Mouse (Mus musculus): ENCODE results near the gene Hpn.
A peak's percentile ranks its signal among the peaks of the same experiment; 100 is the strongest.

Gene Hpn

DNA sequence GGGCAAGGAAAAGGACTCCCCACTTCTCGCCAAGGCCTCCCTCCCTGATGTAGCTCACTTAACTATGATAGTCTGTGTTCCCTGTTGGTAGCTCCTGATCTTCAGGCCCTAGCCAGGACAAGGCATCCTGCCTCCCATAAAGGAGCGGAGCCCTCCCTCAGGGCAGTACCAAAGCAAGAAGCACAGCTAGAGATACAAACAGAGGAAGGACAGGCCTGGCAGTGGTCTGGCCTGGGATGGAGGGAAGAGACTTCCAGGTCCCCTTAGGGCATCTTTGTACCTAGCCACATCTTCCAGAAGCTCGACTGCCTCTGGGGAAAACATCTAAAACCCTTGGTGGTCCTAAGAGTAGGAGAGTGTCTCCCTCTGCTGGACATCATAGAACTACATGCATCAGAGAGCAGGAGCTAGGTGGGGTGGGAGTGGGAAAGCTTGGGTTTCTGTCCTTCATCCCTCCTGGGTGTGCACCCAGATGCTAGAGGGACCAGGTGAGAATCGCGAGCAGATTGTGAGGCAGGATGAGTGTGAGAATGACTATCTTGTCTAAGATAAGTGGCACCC, 37.1 kb downstream of the Hpn start:
- DNase-seq: peak; percentile 56

DNA sequence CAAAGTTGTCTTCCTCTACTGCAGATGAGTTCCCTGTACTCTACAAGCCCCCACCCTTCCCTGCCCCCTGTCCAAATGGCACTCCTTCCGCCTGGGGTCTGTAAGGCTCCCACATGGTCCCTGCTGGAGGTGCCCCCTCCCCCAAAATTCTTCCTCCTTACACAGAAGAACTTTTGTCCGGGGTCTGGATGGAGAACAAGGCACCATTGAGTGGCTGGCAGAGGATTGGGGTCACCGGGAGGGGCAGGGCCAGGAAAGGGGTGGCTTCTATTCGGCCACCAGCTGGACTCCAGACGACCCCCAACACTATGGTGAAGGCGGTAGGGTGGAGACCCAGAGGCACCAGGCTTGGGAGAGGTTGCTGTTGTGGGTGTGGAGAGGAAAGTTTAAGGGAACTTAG, 37.6 kb downstream of the Hpn start:
- peak; percentile 59 for DNase-seq

DNA sequence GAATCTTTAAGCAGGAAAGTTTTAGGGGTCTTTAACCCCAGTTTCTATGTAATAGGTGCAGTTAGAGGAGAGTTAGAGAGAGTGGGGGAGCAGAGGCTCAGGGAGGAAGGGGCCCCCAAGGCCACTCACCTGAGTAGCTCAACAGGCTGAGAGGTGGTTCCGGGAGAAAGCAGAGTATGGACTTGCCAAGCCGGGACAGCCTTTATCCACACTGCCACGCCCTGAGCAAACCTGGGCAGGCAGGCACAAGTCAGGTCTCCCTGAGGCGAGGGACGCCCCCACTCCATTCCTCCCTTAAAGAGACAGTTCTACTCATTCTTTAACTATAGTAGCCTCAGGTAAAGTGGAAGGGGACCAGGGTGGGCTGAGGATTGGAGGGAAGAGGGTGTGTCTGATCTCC, 38.6 kb downstream of the Hpn start, which contains the start of gene Fxyd3:
Gene Fxyd3 (minus strand): TSS at position 213 of the 400 bp plus-strand sequence.
- no peak for DNase-seq

DNA sequence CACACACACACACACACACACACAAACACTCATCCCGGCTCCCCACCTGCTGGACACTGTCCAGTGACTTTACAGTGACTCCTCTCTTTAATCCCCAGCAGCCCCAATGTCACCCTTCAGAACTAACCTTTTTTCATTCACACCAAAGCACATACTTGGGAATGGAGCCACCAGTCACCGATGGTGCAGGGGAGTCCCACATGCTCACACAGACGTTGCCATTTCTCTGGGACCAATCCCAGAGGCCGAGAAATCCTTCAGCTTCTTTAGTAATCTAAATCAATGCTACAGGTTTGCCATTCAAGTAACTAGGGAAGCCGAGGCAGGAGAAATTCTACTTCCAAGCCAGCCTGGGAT, 40.4 kb downstream of the Hpn start:
- no peak for DNase-seq

DNA sequence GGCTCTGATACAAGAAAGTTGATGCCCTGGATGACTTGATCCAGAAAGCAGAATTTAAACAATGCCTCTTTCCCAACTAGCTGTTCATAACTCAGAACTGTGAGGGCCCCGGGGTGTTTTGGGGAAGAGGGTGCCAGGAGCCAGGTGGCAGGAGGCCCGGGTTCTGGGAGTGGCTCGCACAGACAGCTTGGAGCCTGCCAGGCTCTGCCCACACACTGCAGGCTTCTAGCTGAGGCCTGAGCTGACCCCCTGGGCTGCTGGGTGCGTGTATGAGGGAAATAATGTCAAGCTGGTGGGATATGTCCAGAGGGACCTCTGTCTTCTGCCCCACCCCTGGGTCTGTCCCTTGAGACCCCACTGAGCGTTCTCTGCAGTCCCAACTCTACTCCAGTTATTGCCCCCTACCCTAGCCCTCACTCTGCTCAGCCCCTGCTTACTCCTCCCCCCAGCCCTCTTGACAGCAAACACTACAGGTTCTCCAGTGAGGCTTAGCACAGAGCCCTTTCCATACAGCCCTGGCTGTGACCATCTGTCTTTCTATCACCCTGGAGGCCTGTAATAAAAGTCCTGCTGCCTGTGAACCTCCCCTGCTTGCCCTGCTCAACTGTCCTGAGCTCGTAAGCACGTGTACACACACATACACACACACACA, 40.9 kb downstream of the Hpn start:
- DNase-seq: no peak

DNA sequence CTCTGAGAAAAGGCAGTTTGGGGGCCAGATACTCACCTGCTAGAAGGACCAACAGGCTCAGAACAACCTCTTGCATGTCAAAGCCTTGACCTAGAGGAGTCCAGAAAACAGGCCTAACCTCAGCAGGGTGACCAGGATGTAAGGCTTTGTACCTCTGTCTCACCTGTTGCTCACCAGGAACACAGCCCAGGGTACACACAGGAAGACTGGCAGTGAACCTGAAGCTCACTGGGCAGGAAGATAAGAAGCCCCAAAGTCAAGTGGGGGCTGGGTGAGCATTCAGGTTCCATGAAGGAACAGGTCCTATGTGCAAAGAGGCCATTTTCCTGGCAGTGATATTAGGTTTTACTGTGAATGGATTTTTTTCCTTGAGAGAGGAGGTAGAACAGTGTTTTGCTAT, 41.5 kb downstream of the Hpn start:
- DNase-seq: no peak

DNA sequence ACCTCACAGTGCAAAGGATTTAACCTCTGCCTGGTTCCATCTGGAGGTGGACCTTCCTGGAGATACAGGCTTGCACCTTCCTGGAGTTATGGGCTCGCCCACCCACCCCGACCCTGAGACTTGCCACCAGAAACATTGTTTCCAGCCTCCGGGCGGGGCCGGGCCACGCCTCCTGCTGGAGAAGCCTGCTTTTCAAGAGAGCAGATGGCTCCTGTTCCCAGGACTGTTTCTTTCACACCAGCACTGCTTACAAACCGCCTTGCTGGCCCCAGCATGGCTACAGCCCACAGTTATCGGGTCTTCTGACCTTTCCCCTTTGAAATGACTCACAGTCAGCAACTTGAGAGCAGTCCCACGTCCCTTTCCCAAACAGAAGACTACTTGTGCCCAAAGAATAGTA, 42.8 kb downstream of the Hpn start:
- DNase-seq: no peak

DNA sequence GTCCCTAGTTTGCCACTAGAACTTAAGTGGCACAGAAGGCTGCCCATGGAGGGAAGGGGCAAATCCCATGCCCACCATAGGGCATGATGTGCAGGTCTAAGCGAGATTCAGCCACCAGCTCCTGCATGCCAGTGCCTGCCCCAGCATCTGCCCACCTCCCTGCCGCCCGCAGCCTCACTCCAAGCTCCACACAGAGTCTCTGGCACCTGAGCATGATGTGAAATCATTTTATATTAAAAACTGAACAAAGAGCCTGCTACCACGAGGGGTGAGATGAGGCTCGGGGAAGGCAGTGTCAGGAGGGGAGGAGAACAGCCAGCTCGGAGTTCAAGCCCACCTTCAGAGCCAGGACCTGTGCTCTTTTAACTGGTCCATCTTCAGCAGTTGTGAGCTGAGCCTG, 44.8 kb downstream of the Hpn start:
- no peak for DNase-seq

DNA sequence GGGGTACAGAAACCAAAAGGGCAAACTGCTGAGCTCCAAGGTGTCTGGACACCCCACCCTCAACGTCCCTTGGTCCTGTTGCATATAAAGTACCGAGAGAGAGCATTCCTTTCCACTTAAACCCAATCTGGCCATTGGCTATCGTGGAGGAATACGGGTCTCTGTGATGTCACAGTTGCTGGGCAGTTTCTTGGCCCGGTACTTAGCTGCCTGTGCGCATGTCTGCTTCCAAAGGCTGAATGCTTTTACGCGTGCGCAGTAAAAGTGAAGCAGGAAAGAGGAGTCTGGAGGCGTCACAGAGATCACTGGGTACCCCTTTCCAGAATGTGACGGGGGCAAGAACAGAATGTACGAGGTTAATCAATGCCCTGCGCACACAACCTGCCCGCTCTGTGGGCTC, 45.6 kb downstream of the Hpn start:
- DNase-seq: no peak

DNA sequence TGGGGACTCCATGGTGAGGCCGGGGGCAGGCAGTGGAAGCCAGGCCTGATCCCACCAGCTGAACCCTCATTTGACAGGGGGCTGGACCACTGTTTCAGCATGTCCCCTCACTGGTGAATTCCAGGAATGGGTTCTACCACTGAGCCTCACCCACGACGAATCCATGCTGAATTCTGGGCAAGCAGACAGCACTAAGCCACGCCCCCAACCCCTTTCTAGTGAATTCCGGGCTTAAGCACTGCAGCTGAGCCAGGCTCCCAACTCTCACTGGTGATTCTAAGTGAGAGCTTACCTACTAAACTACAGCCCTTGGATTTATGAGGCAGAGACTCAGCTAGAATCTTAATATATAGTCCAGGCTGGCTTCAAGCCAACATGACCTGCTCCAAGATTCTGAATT, 47.3 kb downstream of the Hpn start:
- no peak for DNase-seq

DNA sequence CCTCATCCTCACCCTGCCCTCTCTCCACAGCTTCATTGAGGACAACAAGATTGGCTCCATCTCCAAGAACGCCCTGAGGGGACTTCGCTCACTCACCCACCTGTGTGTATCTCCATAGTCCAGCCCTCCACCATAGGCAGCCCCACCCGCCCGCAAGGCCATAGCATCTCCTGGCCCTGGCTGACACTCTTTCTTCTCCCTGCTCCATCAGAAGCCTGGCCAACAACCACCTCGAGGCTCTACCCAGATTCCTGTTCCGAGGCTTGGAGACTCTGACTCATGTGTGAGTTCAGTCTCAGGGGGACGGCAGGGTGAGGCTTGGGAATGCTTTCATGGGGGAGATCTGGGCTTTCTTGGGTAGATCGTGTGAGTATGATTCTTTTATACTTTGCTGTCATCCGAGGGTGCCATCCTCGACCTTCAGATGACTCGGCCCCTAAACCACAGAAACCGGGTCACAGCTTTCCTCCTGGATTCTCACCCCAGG, 52.0 kb downstream of the Hpn start:
- no peak for DNase-seq

DNA sequence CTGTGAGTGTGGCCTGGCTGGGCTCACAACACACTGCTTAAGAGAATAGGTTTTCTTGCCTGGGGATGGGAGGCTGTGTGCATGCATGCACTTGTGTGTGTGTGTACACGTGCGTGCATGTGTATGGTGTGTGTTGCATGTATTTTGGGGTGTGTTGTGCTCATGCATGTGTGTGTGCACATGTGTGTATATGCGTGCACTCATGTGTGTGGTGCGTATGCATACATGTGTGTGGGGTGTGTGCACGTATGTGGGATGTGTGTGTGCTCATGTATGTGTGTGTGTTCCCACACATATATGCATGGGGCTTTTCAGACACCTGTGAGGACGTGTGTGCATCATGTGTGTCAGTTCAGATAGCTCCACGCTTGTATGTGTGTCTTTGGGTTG, 54.5 kb downstream of the Hpn start:
- DNase-seq: no peak

DNA sequence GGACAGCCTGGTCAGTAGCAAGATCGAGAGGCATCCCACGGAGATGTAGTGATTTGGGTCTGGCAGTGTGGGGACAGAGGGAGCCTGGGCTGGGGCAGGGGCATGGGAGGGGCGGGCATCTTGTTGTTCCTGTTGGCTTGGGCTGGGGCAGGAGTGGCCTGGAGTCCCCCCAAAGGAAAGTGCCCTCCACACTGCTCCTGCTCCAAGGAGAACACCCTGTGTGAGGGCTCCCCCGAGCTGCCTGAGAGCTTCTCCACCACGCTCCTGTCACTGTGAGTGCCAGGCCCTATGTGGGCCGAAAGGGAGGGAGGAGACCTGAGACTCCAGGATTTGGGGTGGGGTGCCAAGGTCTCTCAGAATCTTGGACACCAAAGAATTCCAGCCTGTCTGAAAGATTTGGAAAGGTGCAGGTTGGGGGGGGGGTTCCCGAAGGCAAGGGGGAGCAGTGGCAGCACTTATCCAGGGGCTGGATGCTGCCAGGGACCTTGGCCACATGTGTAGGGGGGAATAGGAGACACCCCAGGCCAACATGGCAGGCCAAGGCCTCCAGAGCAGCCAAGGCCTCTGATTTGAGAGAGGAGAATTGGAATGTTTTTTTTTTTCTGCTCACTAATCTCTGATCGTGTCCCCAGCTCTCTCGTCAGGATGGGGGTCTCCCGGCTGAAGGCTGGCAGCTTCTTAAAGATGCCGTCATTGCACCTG, 55.0 kb downstream of the Hpn start:
- DNase-seq: no peak

DNA sequence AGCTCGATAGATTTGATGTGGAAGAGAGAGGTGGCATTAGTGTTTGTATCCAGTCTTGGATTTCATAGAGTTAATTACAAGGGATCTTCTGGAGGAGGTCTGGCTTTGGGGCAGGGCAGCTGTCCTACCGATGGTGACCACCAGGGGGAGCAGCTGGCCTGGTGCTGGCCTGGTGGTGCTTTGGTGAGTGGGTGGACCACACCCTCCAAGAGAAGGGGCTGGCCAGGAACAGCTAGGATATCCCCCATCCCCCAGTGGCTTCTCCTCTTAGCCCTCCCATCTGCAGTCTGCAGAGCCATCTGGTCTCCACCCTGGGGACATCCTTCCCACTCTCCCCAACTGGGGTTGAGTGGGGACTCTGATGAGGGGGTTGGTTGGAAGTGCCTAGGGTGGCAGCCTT, 56.0 kb downstream of the Hpn start, which contains the start of gene Lgi4:
Gene Lgi4 (plus strand): TSS at position 235 of the 400 bp plus-strand sequence.
- DNase-seq: peak; percentile 80

DNA sequence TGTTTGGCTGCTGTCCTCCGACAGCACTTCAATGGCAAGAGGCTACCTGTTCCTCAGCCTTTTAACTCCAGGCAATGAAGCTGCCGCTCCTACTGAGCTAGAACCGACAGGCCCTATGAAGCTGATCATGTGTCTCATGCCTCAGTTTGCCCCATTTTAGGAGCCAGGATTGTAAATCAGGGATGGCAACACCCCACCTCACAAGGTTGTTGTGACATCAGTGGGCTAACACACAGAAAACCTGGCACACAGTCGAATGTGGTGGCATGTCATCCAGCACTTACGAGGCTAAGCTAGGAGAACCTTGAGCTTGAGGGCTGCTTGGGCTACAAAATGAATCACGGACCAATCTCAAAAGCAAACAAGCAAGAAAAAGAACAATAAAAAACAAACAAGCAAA, 56.9 kb downstream of the Hpn start:
- no peak for DNase-seq

DNA sequence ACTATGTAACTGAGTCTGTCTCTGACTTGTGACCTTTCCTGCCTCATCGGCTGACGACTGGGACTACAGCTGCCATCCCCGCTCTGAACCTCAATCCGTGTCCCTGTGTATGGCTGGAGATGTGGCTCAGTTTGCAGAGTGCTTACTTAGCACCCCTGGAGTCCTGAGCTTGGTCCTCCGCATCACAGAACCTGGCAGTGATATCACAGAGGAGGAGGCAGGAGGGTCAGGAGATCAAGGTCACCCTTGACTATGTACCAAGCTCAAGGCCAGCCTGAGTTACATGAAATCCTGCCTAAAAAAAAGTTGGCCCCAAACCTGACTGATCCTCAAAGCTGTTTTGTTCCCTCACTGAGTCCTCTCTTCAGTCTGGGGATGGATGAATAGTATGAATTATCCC, 57.4 kb downstream of the Hpn start:
- no peak for DNase-seq

DNA sequence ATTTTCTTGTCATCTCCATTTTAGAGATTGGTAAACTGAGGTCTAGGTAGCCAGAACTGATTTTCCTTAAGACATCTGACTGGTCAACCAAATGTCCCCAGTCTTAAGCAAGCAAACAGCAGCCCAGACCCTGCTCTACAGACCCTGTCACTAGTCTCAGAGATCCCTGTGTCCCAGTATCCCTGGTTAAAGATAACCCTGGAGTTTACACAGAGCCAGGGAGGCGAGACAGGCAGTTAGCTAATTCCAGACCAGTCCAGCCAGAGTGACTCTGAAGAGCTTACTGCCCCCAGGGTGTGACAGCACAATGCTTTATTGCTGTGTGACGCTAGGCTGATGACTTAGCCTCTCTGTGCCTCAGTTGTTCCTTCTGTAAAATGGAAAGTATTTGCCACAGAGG, 58.0 kb downstream of the Hpn start, which contains the start of gene Fxyd1:
Gene Fxyd1 (minus strand): TSS at position 129 of the 400 bp plus-strand sequence.
- no peak for DNase-seq

DNA sequence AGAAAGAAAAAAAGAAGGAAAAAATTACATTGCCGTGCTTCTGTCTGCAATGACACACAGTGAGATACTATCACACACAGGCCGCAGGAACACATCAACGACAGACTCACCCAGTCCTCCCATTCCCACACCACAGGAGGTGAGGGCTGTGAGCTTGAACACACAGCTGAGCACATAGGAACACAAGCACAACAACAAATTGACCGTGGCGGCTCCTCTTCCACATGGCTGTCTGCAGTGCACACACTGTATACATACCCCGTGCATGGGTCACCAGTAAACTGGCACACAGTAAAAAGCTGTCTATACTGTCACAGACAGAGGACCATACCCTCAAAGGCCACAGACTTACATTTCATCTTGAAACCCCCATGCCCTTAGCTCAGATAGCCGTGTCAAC, 58.6 kb downstream of the Hpn start:
- DNase-seq: no peak

DNA sequence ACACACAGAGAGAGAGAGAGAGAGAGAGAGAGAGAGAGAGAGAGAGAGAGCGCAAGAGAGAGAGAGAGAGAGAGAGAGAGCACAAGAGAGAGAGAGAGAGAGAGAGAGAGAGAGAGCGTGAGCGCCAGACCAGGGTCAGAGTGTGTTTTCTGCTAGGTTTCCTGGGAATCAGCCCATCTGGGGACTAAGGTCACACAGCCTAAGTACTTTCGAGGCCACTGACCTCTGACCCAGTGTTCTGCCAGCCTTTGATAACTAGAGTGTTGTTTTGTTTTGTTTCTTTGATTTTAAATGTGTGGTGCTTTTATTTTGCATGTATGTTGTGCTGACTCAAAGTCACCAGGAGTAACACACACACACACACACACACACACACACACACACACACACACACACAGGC, 59.2 kb downstream of the Hpn start:
- DNase-seq: no peak

DNA sequence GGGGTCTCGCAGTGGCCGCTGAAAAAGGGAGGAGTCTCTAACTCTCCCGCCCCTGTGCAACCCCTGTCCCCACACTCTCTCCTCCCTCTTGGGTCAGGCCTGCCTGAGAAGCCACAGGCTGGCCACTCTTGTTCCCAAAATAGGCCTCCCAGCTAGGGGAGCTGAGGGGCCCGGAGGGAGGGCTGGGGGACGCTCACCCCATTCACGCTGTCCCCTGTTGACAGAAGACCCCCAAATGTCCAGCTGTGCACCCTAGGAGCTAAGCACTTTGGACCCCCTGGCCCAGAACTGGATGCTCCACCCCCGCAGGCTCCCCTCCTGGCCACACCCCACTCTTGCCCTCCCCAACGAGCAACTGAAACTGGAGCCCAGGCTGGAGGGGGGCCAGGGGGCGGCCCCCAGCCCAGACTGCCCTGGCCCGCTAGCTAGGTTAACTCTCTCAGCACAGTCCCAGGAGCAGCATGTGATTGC, 59.7 kb downstream of the Hpn start:
- DNase-seq: peak; percentile 41

DNA sequence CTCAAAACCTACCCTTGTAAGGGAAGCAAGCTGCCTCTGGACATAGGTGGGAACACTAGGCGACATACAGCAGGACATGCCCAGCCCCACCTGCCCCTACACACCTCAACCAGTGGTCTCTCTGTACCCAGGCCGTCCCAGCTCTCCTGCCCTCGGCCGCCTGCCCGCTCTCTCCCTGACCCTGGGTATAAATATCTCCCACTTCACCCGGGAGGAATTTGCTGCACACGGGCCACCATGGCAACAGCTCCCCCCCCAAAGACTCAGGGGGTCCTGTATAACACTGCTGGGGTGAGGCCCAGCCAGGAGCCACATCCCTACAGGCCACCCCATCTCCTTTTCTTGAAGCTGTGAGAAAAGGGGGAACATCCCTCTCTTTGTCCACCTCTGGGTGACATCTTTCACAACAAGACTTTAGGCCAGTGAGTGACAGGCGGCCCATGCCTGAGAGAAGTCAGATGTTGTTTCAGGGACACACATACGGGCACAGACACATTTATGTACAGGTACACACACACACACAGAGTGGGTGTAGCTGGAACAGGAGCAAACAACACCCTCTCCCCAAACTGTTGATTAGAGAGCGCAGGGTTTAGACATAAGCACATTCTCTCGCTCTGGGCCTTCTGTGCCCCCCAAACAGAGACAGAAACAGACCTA, 60.3 kb downstream of the Hpn start:
- no peak for DNase-seq

DNA sequence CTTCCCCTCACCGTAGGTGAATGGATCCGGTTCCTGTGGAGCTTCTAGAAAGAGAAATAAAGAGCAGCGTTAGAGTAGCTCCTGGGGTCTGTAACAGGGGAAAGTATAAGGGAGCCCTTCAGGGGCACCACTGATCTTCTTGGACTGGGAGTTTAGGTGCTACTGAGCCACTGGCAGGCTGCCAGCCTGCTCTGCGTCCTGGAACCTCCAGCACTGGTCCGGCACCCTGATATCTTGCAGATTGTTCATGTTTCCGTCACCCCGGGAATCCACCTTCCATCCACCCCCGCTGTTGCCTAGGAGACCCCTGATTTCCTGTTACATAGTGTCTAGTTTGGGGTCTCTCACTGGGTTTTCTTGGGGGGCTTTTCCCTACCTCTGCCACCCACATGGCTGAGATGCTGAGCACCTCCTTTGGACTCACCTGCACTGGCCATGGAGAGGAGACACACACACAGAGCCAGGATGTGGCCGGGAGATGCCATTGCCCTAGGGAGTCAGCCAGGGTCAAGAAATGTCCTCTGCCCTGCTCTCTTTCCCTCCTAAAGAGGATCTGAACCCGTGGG, 61.1 kb downstream of the Hpn start:
- no peak for DNase-seq

Data from right cerebral cortex, adult 18-20 months (tissue).